Mouse (Mus musculus) myocyte (in vitro differentiated cells): ENCODE results near the gene Kif2a. TPM values are rescaled to one million over a fixed set of nuclear protein-coding genes. Genes with fewer than 3 reads are reported as not detected.
A peak's percentile ranks its signal among the peaks of the same experiment; 100 is the strongest.

Source experiments
- H3K27me3 ChIP-seq: one replicate; pipeline ENCODE4 v1.6.1; 2011; ENCODE audit not compliant: control insufficient read depth, insufficient read depth, insufficient read length
- H3K36me3 ChIP-seq: one replicate; pipeline ENCODE4 v1.6.1; 2011; ENCODE audit not compliant: control insufficient read depth, insufficient read depth
- H3K4me2 ChIP-seq: one replicate; pipeline ENCODE4 v1.6.1; 2011; ENCODE audit warnings: low read depth, control low read depth
- H3K4me3 ChIP-seq: one replicate; pipeline ENCODE4 v1.5.1; 2011; ENCODE audit warnings: mild to moderate bottlenecking, control low read depth, moderate library complexity
- H3K79me2 ChIP-seq: one replicate; pipeline ENCODE4 v1.6.1; 2011; ENCODE audit not compliant: control insufficient read depth, insufficient read depth
- H3ac ChIP-seq: one replicate; pipeline ENCODE4 v1.6.1; 2011; ENCODE audit not compliant: control insufficient read depth, insufficient read length
- CEBPB ChIP-seq: IDR thresholded peaks from 2 replicates; pipeline ENCODE4 v1.6.1; 2011; ENCODE audit warnings: mild to moderate bottlenecking, moderate library complexity; ENCODE audit not compliant: poor library complexity, insufficient read depth, severe bottlenecking
- E2F4 ChIP-seq: IDR thresholded peaks from one replicate; pipeline ENCODE4 v1.6.1; 2011; ENCODE audit warnings: mild to moderate bottlenecking, control low read depth, moderate library complexity; ENCODE audit not compliant: insufficient read depth
- MAX ChIP-seq: IDR thresholded peaks from one replicate; pipeline ENCODE4 v1.6.1; 2011; ENCODE audit warnings: low read depth, mild to moderate bottlenecking, control low read depth
- MYOD1 ChIP-seq, 3 experiments: IDR thresholded peaks; one replicate each; pipeline ENCODE4 v1.6.1; 2011; ENCODE audit warnings: control low read depth in 2 of 3, low read depth in 2 of 3, mild to moderate bottlenecking in 2 of 3, moderate library complexity in 1 of 3; ENCODE audit not compliant: insufficient read length in 2 of 3, control insufficient read depth in 1 of 3
- MYOG ChIP-seq, 3 experiments: IDR thresholded peaks; one replicate each; pipeline ENCODE4 v1.6.1; 2011; ENCODE audit warnings: control low read depth in 2 of 3, low read depth in 2 of 3, mild to moderate bottlenecking in 2 of 3; ENCODE audit not compliant: insufficient read length in 2 of 3, control insufficient read depth in 1 of 3, insufficient read depth in 1 of 3
- POLR2A ChIP-seq: IDR thresholded peaks from one replicate; pipeline ENCODE4 v1.6.1; 2011; ENCODE audit warnings: low read depth, mild to moderate bottlenecking, control low read depth, moderate library complexity; ENCODE audit not compliant: insufficient read length
- POLR2AphosphoS2 ChIP-seq: IDR thresholded peaks from one replicate; pipeline ENCODE4 v1.6.1; 2011; ENCODE audit warnings: low read depth, control low read depth; ENCODE audit not compliant: insufficient read length
- REST ChIP-seq: IDR thresholded peaks from one replicate; pipeline ENCODE4 v1.6.1; 2011; ENCODE audit warnings: mild to moderate bottlenecking, control low read depth, moderate library complexity; ENCODE audit not compliant: insufficient read depth, insufficient read length
- SRF ChIP-seq: IDR thresholded peaks from one replicate; pipeline ENCODE4 v1.6.1; 2011; ENCODE audit warnings: low read depth; ENCODE audit not compliant: control insufficient read depth, insufficient read length
- TCF12 ChIP-seq: IDR thresholded peaks from one replicate; pipeline ENCODE4 v1.6.1; 2011; ENCODE audit warnings: mild to moderate bottlenecking, control low read depth; ENCODE audit not compliant: poor library complexity, insufficient read depth, severe bottlenecking
- TCF3 ChIP-seq: IDR thresholded peaks from one replicate; pipeline ENCODE4 v1.6.1; 2011; ENCODE audit warnings: low read depth, control low read depth; ENCODE audit not compliant: insufficient read length
- USF1 ChIP-seq: IDR thresholded peaks from one replicate; pipeline ENCODE4 v1.6.1; 2011; ENCODE audit warnings: low read depth, mild to moderate bottlenecking, control low read depth, moderate library complexity
- polyA plus RNA-seq: library from polyadenylated mRNA; unstranded; fragments of >200 nt; fragmentation: generic; extraction: Trizol; gene quantifications from one replicate; pipeline ENCODE4 v1.2.1, GENCODE M21; 2012; ENCODE audit warnings: missing spikeins

The Kif2a gene
- polyA plus RNA-seq, 1 experiment = 14.9 TPM

GRCm38 (mm10) chr13:106961496-106961895 is 60.4 kb downstream of the Kif2a start:
- TF ChIP-seq USF1 = no peak
- TF ChIP-seq MYOD1 (IDR thresholded peaks at IDR 0.05; ENCODE audit: control insufficient read depth in 1 of 3, insufficient read length in 2 of 3, low read depth in 2 of 3) = no peak
- no peak for TF ChIP-seq POLR2A
- TF ChIP-seq MYOG (IDR thresholded peaks at IDR 0.05; ENCODE audit: control insufficient read depth in 1 of 3, insufficient read depth in 1 of 3, insufficient read length in 2 of 3, low read depth in 2 of 3) = no peak
- no peak for TF ChIP-seq MAX
- TF ChIP-seq SRF = no peak
- no peak for TF ChIP-seq TCF12
- no peak for TF ChIP-seq CEBPB
- TF ChIP-seq POLR2AphosphoS2 = no peak
- no peak for TF ChIP-seq TCF3
- no peak for TF ChIP-seq REST
- TF ChIP-seq E2F4 = no peak
- H3K4me2 ChIP-seq = no peak overlapping the region
- no peak overlapping the region for H3ac ChIP-seq
- no peak overlapping the region for H3K4me3 ChIP-seq
- H3K27me3 ChIP-seq = no peaks in the 10 kb centered on the region
- no peaks in the 10 kb centered on the region for H3K79me2 ChIP-seq
- H3K36me3 ChIP-seq = peaks cover 58% of the 10 kb centered on the region

GRCm38 (mm10) chr13:106960557-106960956 is 61.4 kb downstream of the Kif2a start:
- Histone ChIP-seq H3K27me3 (no peaks in the 10 kb centered on the region), H3K36me3 (peaks cover 64% of the 10 kb centered on the region), H3K79me2 (no peaks in the 10 kb centered on the region), H3K4me3 (no peak overlapping the region), H3ac (no peak overlapping the region), H3K4me2 (no peak overlapping the region)
- no peak for TF ChIP-seq POLR2AphosphoS2

- no peak overlapping the region for H3ac ChIP-seq
- peaks cover 63% of the 10 kb centered on the region for H3K36me3 ChIP-seq
- no peak overlapping the region for H3K4me2 ChIP-seq
- H3K4me3 ChIP-seq = no peak overlapping the region
- no peaks in the 10 kb centered on the region for H3K79me2 ChIP-seq
- TF ChIP-seq MYOD1 (IDR thresholded peaks at IDR 0.05; ENCODE audit: control insufficient read depth in 1 of 3, insufficient read length in 2 of 3, low read depth in 2 of 3) = no peak
- TF ChIP-seq SRF = no peak
- no peak for TF ChIP-seq MAX
- TF ChIP-seq CEBPB = no peak
- TF ChIP-seq USF1 = no peak
- TF ChIP-seq TCF12 = no peak
- TF ChIP-seq POLR2AphosphoS2 = no peak
- no peak for TF ChIP-seq TCF3
- TF ChIP-seq E2F4 = no peak
- TF ChIP-seq MYOG (IDR thresholded peaks at IDR 0.05; ENCODE audit: control insufficient read depth in 1 of 3, insufficient read depth in 1 of 3, insufficient read length in 2 of 3, low read depth in 2 of 3) = no peak
- no peak for TF ChIP-seq REST
- no peak for TF ChIP-seq POLR2A
- H3K27me3 ChIP-seq = no peaks in the 10 kb centered on the region
Measured at GRCm38 (mm10) chr13:106958286-106958685, 63.6 kb downstream of the Kif2a start.

- Histone ChIP-seq H3K36me3 (peaks cover 61% of the 10 kb centered on the region), H3K79me2 (no peaks in the 10 kb centered on the region), H3K4me2 (no peak overlapping the region), H3K4me3 (no peak overlapping the region), H3K27me3 (no peaks in the 10 kb centered on the region), H3ac (no peak overlapping the region)
- TF ChIP-seq POLR2A (no peak), POLR2AphosphoS2 (no peak), CEBPB (no peak), MYOG (IDR thresholded peaks at IDR 0.05; ENCODE audit: control insufficient read depth in 1 of 3, insufficient read depth in 1 of 3, insufficient read length in 2 of 3, low read depth in 2 of 3) (no peak), E2F4 (no peak), SRF (no peak), MAX (no peak), TCF12 (no peak), TCF3 (no peak), MYOD1 (IDR thresholded peaks at IDR 0.05; ENCODE audit: control insufficient read depth in 1 of 3, insufficient read length in 2 of 3, low read depth in 2 of 3) (no peak), USF1 (no peak), REST (no peak)
Measured at GRCm38 (mm10) chr13:106957554-106957953, 64.4 kb downstream of the Kif2a start.

GRCm38 (mm10) chr13:106954880-106955279 is 67.0 kb downstream of the Kif2a start:
- peaks cover 62% of the 10 kb centered on the region for H3K36me3 ChIP-seq
- TF ChIP-seq POLR2AphosphoS2 = peak; percentile 32
- TF ChIP-seq POLR2A = no peak
- no peak overlapping the region for H3K4me2 ChIP-seq

GRCm38 (mm10) chr13:106947583-106947982 is 74.3 kb downstream of the Kif2a start:
- peak overlapping the region; percentile 93 for H3K4me2 ChIP-seq
- H3ac ChIP-seq = peak overlapping the region; percentile 57
- peak overlapping the region; percentile 64 for H3K4me3 ChIP-seq
- peaks cover 26% of the 10 kb centered on the region for H3K36me3 ChIP-seq
- TF ChIP-seq MYOD1 (IDR thresholded peaks at IDR 0.05; ENCODE audit: control insufficient read depth in 1 of 3, insufficient read length in 2 of 3, low read depth in 2 of 3) (no peak), REST (no peak), TCF3 (no peak), MAX (no peak), USF1 (no peak), POLR2AphosphoS2 (no peak), CEBPB (no peak), TCF12 (no peak), E2F4 (no peak), SRF (no peak), POLR2A (no peak), MYOG (IDR thresholded peaks at IDR 0.05; ENCODE audit: control insufficient read depth in 1 of 3, insufficient read depth in 1 of 3, insufficient read length in 2 of 3, low read depth in 2 of 3) (no peak)
- peaks cover 23% of the 10 kb centered on the region for H3K79me2 ChIP-seq
- no peaks in the 10 kb centered on the region for H3K27me3 ChIP-seq

More at GRCm38 (mm10) chr13:106954880-106955279, 67.0 kb downstream of the Kif2a start:
- Histone ChIP-seq H3K79me2 (no peaks in the 10 kb centered on the region), H3K27me3 (no peaks in the 10 kb centered on the region), H3K4me3 (no peak overlapping the region), H3ac (no peak overlapping the region)
